Mouse (Mus musculus) cerebellum, adult 11 months (tissue): ENCODE results near the gene Add1.

ENCODE experiments used
- DNase-seq: peaks from one replicate; pipeline ENCODE4 v3.0.0; 2022

Add1 gene

DNA sequence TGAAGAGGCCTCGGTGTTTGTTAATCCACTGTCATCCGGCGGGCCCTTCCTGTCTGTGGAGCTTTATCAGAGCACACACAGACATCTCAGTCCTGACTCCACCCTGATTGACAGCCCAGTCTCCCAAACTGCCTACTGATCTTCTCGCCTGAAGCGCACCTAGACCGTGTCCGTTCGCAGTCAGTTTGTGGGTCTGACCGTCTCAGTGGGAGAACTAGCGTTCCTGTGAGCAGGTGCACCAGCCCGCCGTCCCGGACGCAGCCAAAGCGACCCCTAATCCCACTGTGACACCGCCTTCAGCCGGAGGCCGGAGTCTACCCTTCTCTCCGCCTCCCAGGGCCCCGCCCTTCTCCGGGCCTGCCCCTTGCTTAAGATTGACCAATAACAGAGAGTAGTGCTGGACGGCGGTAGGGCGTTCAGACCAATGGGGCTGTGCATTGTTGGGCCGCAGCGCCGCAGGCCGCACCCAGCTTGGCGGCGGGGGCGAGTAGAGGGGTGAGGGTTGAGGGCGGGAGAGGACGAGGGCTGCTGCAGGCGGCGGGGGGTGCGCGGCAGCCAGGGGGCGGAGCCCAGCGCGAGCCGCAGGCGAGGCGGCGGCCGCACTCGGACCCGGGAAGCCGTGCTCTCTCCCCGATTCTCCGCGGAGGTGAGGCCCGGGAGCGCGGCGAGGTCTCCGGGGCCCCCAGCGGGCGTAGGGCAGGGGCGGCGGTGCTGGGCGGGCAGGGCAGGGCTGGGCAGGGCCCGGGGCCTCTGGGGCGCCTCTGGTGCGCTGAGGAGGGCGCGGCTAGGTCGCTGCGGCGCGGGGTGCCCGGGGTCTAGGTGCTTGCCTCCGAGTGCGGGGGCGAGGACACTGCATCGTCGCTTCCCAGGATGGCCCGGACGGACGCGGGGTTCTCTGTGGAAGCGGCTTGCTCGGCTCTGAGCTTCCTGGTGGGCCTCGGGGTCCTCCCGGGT, at the start of gene Add1:
Gene Add1 (plus strand): TSS at position 397 of the 954 bp plus-strand sequence.
- peak; percentile 97 for DNase-seq

DNA sequence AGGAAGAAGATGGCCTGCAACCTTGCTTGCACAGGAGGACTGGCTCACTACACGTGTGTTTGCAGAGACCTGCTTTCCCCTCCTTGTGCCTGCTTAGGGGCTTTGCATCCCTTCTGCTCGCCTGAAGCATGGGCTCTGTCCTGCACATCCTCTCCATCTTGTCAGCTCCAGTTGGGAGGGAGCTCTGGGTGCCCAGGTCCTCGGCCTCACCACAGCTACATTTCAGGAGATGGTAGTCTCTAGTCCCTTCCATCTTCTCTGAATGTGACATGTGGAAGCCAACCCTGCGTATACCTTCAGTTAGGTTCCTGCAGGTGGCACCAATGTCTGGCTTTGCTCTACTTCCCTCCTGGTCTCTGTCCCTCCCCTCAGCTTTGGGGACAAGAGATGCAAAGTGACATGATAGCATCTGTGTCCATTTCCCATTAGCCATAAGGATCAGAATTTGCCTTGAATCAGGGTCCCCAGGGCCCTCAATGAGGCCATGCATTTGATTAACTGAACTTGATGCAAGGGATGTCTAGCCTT, 49.4 kb upstream of the Add1 start:
- DNase-seq, result no peak

DNA sequence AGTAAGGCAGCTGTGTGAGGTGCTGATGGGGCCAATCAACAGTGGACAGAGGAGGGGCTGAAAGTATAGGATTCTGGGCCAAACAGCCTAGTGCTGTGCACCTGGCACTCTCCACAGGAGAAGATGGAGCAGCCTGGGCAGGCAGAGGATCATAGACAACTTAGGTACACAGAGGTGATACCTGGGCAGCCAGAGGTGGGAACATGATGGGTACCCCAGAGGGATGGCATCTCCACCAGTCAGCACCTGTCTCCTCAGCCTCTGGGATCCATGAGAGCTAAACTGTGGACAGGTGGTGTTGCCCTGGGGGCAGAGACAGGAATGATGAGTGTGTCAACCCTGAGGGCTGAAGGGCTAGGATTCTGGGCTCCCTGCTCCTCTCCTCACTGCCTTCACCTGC, 49.0 kb upstream of the Add1 start:
- DNase-seq, result no peak

DNA sequence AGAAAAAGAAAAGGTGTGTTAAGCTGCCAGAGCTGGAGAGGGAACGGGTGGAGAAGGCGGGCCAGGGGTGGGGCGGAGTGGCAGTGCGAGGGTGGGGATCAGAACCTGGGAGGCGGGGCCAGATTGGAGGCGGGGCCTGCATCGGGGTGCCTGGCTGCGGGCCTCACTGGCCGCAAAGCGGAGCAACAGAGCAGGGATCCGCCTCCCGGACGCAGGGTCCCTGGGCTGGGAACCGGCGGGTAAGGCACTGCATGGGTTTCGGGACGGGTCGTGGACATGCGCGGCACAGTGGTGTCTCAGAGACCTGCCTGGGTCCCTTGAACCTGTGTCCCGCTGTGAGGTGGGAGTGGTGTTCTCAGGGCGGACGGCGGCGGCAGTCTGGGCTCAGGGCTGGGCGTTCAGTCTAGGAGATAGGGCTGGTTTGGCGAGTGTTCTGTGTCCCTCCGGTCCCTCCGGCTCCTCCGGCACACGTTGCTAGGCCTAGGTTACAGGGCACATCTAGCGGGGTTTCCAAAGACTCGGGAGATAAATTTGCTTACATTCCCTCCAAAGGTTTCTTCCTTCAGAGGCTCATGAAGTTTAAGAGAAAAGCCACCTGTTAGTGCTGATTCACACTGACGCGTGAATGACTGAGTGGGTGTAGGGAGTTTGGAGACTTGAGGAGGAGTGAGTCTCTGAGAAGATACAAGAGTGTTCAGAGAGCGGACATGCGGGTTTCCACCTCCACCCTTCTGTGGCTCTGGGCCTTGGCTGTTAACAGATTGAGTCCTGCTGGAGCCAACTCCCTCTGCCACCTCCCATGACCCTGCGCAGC, 47.6 kb upstream of the Add1 start, which contains the start of gene Sh3bp2:
Gene Sh3bp2 (plus strand): TSS at position 176 of the 814 bp plus-strand sequence.
- DNase-seq, result peak; percentile 80

DNA sequence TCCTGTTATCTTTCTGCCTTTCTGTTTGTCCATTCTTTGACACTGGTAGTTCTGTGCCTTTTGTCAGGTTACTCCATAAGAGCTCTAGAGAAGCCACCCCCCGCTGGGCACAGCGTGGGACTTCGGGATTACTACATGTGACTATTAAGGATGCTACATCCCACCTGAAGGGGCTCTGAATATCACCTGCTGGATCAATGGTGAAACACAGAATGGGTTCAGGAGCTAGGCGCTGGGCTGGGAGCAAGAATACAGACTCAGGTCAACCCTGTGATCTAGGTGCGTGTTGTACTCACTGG, 47.0 kb upstream of the Add1 start:
- DNase-seq, result no peak

DNA sequence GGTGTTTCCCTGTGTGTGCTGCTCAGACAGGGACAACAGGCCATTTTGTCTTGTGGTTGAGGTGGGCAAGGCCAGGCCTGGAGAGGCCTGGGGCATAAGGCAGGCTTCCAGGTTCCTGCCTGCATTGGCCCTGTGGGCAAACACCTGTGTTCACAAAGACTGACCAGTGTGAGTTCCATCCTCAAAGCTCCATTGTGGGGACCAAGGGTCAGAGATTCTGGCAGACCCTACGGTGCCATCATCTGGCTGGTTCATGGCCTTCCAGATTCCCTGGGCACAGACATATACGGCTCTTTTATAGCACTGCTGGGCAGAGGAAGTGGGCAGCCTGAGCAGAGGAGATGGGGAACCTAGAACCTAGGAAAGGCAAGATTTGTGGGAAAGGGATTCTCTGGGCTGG, 46.1 kb upstream of the Add1 start:
- DNase-seq, result no peak

DNA sequence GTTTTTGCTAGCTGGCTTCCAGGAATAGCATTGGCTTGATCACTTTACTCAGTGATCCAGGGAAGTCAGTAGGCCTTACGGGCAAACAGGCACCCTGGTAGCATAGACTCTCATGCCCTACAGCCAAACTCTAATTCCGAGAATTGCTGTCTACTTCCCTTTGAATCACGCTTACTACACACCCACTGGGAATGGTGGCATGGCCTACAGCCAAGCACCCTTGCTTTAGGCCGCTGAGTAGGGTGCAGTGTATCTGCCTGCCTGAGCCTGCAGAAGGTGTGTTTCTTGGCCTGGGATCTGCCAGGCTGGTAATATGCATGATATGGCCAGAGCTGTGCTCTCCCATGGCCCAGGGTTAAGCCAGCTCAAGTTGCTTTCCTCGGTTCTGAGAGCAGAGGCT, 44.7 kb upstream of the Add1 start:
- no peak for DNase-seq

DNA sequence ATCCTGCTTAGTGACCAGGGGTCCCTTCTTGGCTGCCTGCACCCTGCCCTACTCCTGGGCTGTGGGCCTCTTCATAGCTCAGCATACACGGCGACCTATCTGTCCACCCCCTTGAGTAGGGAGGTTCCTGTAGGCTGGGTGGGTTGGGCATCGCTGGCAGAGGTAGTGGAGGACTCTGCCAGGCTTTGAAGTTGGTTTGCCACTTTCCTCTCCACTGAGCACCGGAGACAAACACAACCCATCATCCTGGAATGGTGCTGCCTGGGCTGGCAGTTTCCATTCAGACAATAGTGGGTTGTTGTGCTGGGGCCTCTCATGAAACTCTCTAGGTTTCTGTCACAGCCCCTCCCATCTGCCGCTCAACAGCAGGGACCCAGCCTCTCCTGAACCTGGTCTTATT, 43.3 kb upstream of the Add1 start:
- no peak for DNase-seq

DNA sequence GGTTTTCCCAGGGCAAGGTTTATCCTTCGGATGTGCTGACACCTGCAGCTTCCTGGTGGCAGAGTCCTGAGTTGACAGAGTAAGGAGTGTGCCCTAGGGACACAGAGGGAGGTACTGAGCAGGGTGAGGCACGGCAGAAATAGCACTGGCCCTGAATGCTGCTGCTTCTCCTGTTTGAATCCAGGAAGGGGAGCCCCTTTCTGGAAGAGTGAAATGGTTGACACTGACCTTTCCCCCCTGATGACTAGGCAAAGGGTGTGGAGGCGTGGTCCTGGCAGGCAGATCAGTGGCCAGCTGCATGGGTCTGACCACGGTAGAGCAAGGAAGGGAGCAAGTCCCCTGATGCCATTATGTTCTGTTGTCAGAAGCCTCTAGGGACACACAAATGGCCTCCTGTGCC, 42.8 kb upstream of the Add1 start:
- no peak for DNase-seq

DNA sequence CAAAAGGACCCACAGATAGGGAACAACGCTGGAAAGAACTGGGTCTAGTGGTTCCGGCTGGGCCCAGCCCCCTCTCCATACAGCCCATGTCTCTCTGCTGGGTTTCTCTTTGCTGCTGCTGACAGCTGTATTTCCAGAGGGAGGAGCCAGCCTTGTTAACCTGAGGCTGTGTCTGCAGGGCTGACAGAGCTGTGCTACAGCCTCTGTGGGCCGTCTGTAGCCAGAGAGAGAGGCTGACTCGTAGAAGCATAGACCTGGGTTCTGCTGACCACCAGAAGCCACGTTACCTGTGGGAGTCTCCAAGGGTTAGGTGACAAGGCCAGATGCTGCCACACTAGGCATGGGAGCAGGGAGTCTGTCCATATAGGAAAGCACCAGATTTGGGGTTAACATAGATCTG, 40.4 kb upstream of the Add1 start:
- DNase-seq, result no peak

DNA sequence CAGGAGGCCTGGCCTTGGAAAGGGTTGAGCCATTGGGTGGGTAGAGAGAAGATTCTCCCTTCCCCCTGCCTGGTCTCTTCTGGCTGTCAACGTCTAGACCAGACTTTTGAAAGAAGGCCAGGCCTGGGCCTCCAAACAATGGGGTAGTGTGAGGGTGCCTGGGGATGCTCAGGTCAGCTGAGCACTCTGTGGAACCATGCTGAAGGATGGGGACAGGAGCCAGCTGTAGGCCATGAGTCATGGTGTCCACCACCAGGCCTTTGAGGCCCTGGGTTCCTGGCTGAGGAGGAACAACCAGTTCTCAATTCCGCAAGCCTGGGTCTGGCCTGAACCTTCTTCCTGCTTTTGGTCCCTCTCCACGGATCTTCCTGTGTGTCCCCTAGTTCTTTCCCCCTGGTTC, 39.6 kb upstream of the Add1 start:
- no peak for DNase-seq

DNA sequence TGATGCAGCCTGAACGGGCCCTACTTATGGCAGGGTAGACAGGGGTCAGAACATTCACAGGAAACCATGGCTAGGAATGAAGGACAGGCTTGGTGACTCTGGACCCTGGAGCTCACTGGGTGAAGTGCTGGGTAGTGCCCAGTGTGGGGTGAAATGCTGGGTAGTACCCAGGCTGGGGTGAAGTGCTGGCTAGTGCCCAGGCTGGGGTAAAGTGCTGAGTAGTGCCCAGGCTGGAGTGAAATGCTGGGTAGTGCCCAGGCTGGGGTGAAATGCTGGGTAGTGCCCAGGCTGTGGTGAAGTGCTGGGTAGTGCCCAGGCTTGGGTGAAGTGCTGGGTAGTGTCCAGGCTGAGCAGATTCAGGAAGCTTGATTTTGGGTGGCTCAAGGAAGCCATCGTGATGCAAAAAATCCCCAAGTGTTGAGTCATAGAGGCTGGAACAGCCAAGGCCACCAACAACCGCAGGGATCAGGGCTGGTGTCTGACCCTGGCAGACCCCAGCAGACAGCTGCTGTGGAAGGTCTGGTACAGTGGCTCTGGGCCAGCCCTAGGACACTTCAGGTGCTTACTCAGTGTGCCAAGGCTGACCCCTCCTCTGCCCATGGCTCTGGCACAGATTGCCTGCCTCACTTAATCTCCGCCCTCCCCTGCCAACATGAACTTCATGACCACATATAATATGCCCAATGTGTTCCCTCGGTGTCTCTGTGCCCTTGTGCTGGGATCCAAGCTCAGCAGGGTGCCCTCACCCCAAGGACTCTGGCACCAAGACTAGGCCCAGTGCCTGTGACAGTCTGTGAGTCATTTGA, 38.5 kb upstream of the Add1 start:
- no peak for DNase-seq

DNA sequence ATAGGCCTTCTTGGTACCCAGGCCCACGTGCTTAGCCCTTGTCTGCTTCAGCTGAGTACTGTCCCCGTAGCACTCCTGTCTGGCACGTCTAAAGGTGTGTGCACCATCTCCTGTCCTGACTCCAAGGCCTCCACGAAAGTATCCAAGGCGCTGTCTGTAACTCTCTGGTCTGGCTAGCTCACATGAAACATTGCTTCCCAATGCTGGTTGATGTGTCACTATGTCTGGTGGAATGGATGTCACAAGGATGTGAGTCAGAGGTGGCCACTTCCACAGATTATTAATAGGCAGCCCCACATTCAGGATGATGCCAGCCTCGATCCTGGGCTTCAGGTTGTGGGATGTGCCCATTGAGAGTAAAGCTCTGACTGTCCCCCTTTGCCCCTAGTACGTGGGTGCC, 37.6 kb upstream of the Add1 start:
- no peak for DNase-seq

DNA sequence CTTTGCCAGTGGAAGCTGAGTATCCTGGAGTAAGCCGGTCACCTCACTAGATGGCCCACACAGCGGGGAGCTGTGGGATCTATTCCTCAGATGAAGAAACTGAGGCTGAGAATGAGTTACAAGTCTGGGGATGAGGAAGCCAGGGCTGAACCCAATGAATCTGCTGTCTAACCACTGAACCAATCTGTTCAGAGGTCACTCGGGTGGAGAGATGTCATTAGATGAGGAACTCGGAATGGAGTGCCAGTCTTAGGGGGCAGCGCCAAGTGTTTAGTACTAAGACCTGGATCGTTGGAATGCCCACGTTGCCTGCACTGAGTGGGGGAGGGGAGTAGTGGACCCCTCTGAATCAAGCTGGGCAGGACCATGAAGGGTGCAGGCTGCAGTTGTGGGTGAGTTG, 35.4 kb upstream of the Add1 start:
- no peak for DNase-seq

DNA sequence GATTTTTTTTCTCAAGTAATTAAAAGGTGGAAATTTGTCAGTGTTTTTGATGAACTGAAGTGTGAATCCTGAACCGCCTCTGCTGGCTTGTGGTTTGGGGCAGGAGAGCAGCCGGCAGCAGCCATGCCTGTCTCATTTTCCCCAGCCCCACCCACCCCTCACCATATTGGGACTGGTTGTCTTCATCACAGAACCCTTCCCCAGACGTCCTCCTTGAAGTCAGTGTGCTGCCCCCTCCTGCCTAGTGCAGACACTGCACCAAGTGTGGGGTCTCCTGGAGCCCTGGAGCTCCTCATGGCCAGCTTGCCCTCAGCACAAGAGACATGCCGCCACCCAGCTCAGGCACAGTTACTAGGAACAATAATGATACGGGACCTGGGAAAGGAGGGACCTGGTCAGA, 34.9 kb upstream of the Add1 start:
- no peak for DNase-seq

DNA sequence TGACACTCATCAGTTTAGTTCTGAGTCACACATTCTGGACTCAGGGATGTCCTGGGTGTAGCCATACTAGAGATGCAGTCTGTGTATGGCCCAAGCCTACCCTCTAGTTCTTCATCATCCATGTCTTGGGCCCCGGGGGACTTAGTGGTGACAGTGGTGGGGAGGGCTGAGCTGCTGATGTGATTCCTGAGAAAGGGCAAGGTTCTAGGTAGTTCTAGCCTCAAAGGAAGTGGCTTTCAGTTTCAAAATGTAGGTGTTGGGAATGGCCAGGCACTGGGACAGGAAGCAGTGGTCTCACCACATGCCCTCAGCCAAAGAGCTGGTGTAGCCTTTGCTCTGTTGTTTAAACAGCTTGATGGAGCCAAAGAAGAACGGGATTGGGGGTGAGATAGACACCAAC, 34.3 kb upstream of the Add1 start:
- DNase-seq, result no peak

DNA sequence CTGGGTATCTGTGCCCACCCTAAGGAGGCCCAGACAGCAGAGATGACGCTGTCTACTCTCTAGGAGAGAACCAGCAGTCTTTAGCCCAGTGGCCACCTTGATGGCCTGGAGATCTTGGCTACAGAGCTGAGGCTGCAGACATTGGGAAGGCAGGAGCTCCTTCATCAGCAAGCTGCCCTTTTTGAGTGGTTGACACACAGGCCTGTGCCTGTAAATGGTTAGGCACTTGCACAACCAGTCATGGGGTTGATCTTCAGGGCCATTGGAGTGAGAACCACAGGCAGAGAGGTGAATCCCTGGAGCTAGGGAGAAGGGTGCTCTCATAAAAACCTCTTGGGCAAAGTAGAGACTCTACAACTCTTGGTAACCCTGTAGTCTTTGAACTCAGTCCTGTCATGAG, 31.3 kb upstream of the Add1 start:
- no peak for DNase-seq

DNA sequence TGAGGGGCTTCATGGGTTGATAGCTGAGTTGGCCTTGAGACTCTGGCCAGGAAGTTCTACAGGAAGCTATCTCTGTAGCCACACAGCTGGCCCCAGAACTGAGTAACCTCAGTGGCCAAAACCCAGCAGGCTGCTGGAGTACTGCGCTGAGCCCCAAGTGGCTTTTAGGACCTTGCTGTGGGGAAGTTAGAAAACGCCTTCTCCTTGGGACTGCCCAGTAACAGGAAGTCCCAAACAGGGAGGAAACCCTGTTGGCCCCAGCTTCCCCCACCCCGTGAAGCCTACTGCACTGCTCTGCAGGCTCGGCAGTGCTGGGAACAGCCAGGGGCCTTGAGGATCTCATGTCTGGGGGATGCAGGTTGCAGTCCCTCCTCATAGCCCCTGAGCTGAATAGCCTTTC, 30.4 kb upstream of the Add1 start:
- no peak for DNase-seq

DNA sequence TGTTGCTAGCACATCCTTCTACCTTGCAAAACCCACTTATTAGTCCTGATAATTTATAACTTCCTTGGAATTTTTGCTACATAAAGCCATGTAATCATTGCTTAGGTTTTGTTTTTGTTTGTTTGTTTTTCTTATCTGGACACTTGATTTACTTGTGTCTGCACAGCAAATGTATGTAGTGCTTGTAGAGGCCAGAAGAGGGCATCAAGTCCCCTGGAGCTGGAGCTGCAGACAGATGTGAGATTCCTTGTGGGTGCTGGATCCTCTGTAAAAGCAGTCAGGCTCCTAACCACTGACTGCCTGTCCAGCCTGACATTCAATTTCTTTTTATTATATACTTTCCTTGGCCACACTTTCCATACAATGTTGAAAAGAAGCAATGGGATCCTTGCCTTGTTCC, 26.1 kb upstream of the Add1 start:
- no peak for DNase-seq

DNA sequence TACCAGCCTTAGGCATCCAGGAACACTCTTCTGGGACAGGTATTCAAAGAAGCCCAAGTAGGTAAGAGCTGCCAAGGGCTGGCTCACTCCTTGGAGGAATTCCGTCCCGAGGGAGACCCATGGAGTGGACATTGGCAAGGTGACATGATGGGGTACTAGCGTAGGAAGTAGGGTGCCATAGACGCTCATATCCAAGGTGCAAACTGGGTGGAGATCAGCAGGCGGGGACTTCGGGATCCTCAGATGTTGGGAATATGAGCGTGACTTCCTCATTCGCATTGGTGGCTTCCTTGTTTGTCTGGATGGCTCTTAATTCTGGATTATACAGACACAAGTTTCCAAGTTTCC, 24.4 kb upstream of the Add1 start:
- DNase-seq, result no peak

DNA sequence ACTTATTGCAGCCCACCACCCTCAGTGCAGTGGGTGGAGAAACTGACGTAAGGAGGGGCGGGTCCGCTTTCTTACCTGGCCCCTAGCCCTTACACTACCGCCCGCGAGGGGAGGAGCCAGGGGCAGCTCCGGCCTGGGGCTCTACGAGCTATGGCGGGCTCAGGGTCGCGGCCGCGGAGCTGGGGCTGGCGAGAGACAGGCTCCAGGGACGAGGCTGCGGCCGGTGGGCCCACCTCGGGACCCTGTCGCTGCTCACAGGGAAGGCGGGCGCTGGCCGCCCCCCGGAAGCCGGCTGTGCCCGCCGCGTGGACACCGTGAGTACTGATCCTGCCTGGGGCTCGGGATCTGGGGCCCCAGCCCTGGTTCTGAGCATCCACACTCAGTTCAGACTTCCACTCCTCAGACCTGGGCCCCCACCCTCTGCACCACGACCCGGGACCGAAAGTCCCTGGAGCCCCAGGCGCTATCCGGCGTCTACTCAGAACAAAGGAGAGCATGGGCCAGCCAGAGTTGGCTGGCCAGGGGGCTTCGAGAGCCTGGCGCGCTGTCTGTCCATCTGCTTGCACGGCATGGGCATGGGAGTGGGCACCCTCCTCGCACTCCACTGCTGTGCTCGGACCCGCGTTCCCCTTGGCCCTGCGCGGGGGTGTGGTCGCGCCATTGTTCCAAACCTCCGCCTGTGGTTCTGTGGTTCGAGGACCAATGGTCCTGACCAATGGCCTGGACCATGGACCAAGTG, 23.8 kb upstream of the Add1 start:
- DNase-seq, result peak; percentile 19

DNA sequence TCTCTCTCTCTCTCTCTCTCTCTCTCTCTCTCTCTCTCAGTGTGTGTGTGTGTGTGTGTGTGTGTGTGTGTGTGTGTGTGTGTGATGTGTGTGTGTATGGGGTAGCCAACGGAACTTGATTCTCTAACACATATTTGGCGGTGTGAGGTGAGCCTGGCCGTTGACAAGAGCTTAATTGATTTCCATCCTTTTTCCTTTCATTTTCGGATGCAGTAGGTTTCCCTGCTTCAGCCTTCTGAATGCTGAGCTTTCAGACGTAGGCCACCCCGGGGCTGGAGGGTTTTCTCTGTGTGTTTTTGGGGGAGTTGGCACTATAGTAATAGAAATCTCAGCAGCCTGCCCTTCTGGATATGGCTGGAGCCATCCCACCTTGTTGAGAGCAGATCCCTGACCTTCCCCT, 23.2 kb upstream of the Add1 start:
- DNase-seq, result no peak

DNA sequence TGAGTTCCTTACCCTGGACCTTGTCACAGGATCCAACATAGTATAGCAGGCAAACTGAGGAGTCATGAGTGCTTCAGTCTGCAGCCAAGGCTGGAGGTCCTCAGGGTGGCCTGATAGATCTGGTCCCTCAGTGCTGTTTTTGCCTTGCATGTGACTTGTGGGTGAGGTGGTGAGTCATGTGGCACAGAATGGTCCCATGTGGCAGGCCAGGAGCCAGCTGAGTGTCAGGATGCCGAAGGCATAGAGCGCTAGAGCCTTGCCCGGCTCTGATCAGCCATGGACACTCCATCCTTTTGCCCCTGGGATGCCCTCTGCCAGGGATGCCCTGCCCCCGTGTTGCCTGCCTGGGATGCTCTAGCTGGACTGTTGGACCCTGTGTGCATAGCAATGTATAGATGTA, 21.6 kb upstream of the Add1 start:
- DNase-seq, result no peak
